Mouse (Mus musculus): ENCODE measurements at regions not wholly inside any gene's neighbourhood (a gene's known extent, or its start where the extent isn't known, plus 50 kb on each side); places are given as distances from the start of the nearest gene placed in this dataset.

GRCm38 (mm10) chr7:69572626-69573394, 793.7 kb downstream of the Nr2f2 start:
- peak; percentile 91 for ATAC-seq
- Histone ChIP-seq H3K9me3 (ENCODE audit: control insufficient read depth, low read length) (no peaks in the 10 kb centered on the region), H3K27me3 (replicated peaks; ENCODE audit: control insufficient read depth, insufficient read depth, low read length) (0 out of 2 replicates have a peak, but pooled peaks cover 9% of the 10 kb centered on the region), H3K9ac (replicated peaks; ENCODE audit: low read depth, low read length) (no peak overlapping the region), H3K4me2 (ENCODE audit: low read length) (no peak overlapping the region), H3K4me3 (replicated peaks; ENCODE audit: low read length) (no peak overlapping the region), H3K36me3 (ENCODE audit: control insufficient read depth, insufficient read depth) (no peaks in the 10 kb centered on the region), H3K4me1 (replicated peaks; ENCODE audit: control insufficient read depth, insufficient read depth, low read length) (no peaks in the 10 kb centered on the region; the same call in 1 of the 2 replicates), H3K27ac (ENCODE audit: low read length) (peak overlapping the region; percentile 25; the same call in 1 of the 2 replicates)
- 11% methylated on average over 7 of the region's 7 CpGs for WGBS

- Histone ChIP-seq H3K4me3 (replicated peaks; ENCODE audit: low read length) (no peak overlapping the region), H3K9me3 (ENCODE audit: control insufficient read depth, low read length) (no peaks in the 10 kb centered on the region), H3K36me3 (ENCODE audit: control insufficient read depth, insufficient read depth) (no peaks in the 10 kb centered on the region), H3K9ac (replicated peaks; ENCODE audit: low read depth, low read length) (no peak overlapping the region), H3K4me2 (ENCODE audit: low read length) (no peak overlapping the region), H3K27ac (ENCODE audit: low read length) (no peak overlapping the region), H3K27me3 (replicated peaks; ENCODE audit: control insufficient read depth, insufficient read depth, low read length) (no peaks in the 10 kb centered on the region), H3K4me1 (replicated peaks; ENCODE audit: control insufficient read depth, insufficient read depth, low read length) (no peaks in the 10 kb centered on the region)
- 40% methylated on average over 4 of the region's 4 CpGs for WGBS
- 0 out of 2 replicates have a peak, but pooled peaks have one; percentile 47 for ATAC-seq
These were observed 799.6 kb downstream of the Nr2f2 start for GRCm38 (mm10) chr7:69566949-69567348.

- 92% methylated on average over 2 of the region's 2 CpGs for WGBS
- H3K4me3 ChIP-seq (replicated peaks; ENCODE audit: low read length): no peak overlapping the region
- no peaks in the 10 kb centered on the region for H3K36me3 ChIP-seq (ENCODE audit: control insufficient read depth, insufficient read depth)
- no peaks in the 10 kb centered on the region for H3K4me1 ChIP-seq (replicated peaks; ENCODE audit: control insufficient read depth, insufficient read depth, low read length)
- no peak overlapping the region for H3K27ac ChIP-seq (ENCODE audit: low read length)
- H3K9ac ChIP-seq (replicated peaks; ENCODE audit: low read depth, low read length): no peak overlapping the region
- no peak overlapping the region for H3K4me2 ChIP-seq (ENCODE audit: low read length)
- no peak for ATAC-seq
- no peaks in the 10 kb centered on the region for H3K9me3 ChIP-seq (ENCODE audit: control insufficient read depth, low read length)
- H3K27me3 ChIP-seq (replicated peaks; ENCODE audit: control insufficient read depth, insufficient read depth, low read length): no peaks in the 10 kb centered on the region
These were observed 802.1 kb downstream of the Nr2f2 start for GRCm38 (mm10) chr7:69564432-69564831.

- H3K4me1 ChIP-seq (replicated peaks; ENCODE audit: control insufficient read depth, insufficient read depth, low read length): no peaks in the 10 kb centered on the region
- WGBS: 72% methylated on average over 8 of the region's 8 CpGs
These were observed 805.7 kb upstream of the Arrdc4 start for GRCm38 (mm10) chr7:69554776-69555175.

GRCm38 (mm10) chr7:69553981-69554380, 804.9 kb upstream of the Arrdc4 start:
- ATAC-seq: no peak
- H3K4me1 ChIP-seq (replicated peaks; ENCODE audit: control insufficient read depth, insufficient read depth, low read length): no peaks in the 10 kb centered on the region
- H3K4me3 ChIP-seq (replicated peaks; ENCODE audit: low read length): no peak overlapping the region
- H3K27me3 ChIP-seq (replicated peaks; ENCODE audit: control insufficient read depth, insufficient read depth, low read length): no peaks in the 10 kb centered on the region
- no peak overlapping the region for H3K27ac ChIP-seq (ENCODE audit: low read length)
- H3K9ac ChIP-seq (replicated peaks; ENCODE audit: low read depth, low read length): no peak overlapping the region
- H3K36me3 ChIP-seq (ENCODE audit: control insufficient read depth, insufficient read depth): no peaks in the 10 kb centered on the region
- H3K9me3 ChIP-seq (ENCODE audit: control insufficient read depth, low read length): no peaks in the 10 kb centered on the region; the same call in 1 of the 2 replicates
- H3K4me2 ChIP-seq (ENCODE audit: low read length): no peak overlapping the region
- WGBS: 74% methylated on average over 6 of the region's 6 CpGs

More at GRCm38 (mm10) chr7:69554776-69555175, 805.7 kb upstream of the Arrdc4 start:
- Histone ChIP-seq H3K9me3 (ENCODE audit: control insufficient read depth, low read length) (no peaks in the 10 kb centered on the region; the same call in 1 of the 2 replicates), H3K4me2 (ENCODE audit: low read length) (no peak overlapping the region), H3K27me3 (replicated peaks; ENCODE audit: control insufficient read depth, insufficient read depth, low read length) (no peaks in the 10 kb centered on the region), H3K9ac (replicated peaks; ENCODE audit: low read depth, low read length) (no peak overlapping the region), H3K27ac (ENCODE audit: low read length) (no peak overlapping the region), H3K4me3 (replicated peaks; ENCODE audit: low read length) (no peak overlapping the region), H3K36me3 (ENCODE audit: control insufficient read depth, insufficient read depth) (no peaks in the 10 kb centered on the region)
- no peak for ATAC-seq

GRCm38 (mm10) chr7:69536072-69536471, 787.0 kb upstream of the Arrdc4 start:
- 80% methylated on average over 1 of the region's 1 CpGs for WGBS
- no peak overlapping the region for H3K4me2 ChIP-seq (ENCODE audit: low read length)
- no peaks in the 10 kb centered on the region for H3K9me3 ChIP-seq (ENCODE audit: control insufficient read depth, low read length)
- no peak overlapping the region for H3K4me3 ChIP-seq (replicated peaks; ENCODE audit: low read length)
- H3K27ac ChIP-seq (ENCODE audit: low read length): no peak overlapping the region
- H3K27me3 ChIP-seq (replicated peaks; ENCODE audit: control insufficient read depth, insufficient read depth, low read length): no peaks in the 10 kb centered on the region
- H3K9ac ChIP-seq (replicated peaks; ENCODE audit: low read depth, low read length): no peak overlapping the region
- no peaks in the 10 kb centered on the region for H3K4me1 ChIP-seq (replicated peaks; ENCODE audit: control insufficient read depth, insufficient read depth, low read length)
- ATAC-seq: no peak
- H3K36me3 ChIP-seq (ENCODE audit: control insufficient read depth, insufficient read depth): no peaks in the 10 kb centered on the region

GRCm38 (mm10) chr7:69513966-69514365, 764.9 kb upstream of the Arrdc4 start:
- Histone ChIP-seq H3K36me3 (ENCODE audit: control insufficient read depth, insufficient read depth) (no peaks in the 10 kb centered on the region), H3K4me2 (ENCODE audit: low read length) (no peak overlapping the region), H3K4me1 (replicated peaks; ENCODE audit: control insufficient read depth, insufficient read depth, low read length) (no peaks in the 10 kb centered on the region), H3K9me3 (ENCODE audit: control insufficient read depth, low read length) (no peaks in the 10 kb centered on the region), H3K4me3 (replicated peaks; ENCODE audit: low read length) (no peak overlapping the region), H3K9ac (replicated peaks; ENCODE audit: low read depth, low read length) (no peak overlapping the region), H3K27me3 (replicated peaks; ENCODE audit: control insufficient read depth, insufficient read depth, low read length) (no peaks in the 10 kb centered on the region), H3K27ac (ENCODE audit: low read length) (no peak overlapping the region)
- ATAC-seq: no peak
- WGBS: 87% methylated on average over 2 of the region's 2 CpGs

GRCm38 (mm10) chr7:69510389-69510788, 761.3 kb upstream of the Arrdc4 start:
- 46% methylated on average over 8 of the region's 8 CpGs for WGBS
- Histone ChIP-seq H3K9me3 (ENCODE audit: control insufficient read depth, low read length) (no peaks in the 10 kb centered on the region), H3K27ac (ENCODE audit: low read length) (no peak overlapping the region), H3K4me1 (replicated peaks; ENCODE audit: control insufficient read depth, insufficient read depth, low read length) (no peaks in the 10 kb centered on the region), H3K4me2 (ENCODE audit: low read length) (peak overlapping the region; percentile 31), H3K9ac (replicated peaks; ENCODE audit: low read depth, low read length) (no peak overlapping the region), H3K4me3 (replicated peaks; ENCODE audit: low read length) (peak overlapping the region; percentile 20; the same call in 1 of the 2 replicates), H3K36me3 (ENCODE audit: control insufficient read depth, insufficient read depth) (no peaks in the 10 kb centered on the region), H3K27me3 (replicated peaks; ENCODE audit: control insufficient read depth, insufficient read depth, low read length) (no peaks in the 10 kb centered on the region)
- ATAC-seq: no peak

GRCm38 (mm10) chr7:69493062-69493930, 744.3 kb upstream of the Arrdc4 start:
- peaks cover 2% of the 10 kb centered on the region; the same call in 1 of the 2 replicates for H3K27me3 ChIP-seq (replicated peaks; ENCODE audit: control insufficient read depth, insufficient read depth, low read length)
- 52% methylated on average over 18 of the region's 18 CpGs for WGBS
- peaks cover 4% of the 10 kb centered on the region; the same call in 1 of the 2 replicates for H3K4me1 ChIP-seq (replicated peaks; ENCODE audit: control insufficient read depth, insufficient read depth, low read length)
- H3K9ac ChIP-seq (replicated peaks; ENCODE audit: low read depth, low read length): 0 out of 2 replicates have a peak overlapping the region, but pooled peaks have one; percentile 17
- H3K9me3 ChIP-seq (ENCODE audit: control insufficient read depth, low read length): no peaks in the 10 kb centered on the region
- no peak for ATAC-seq
- no peaks in the 10 kb centered on the region for H3K36me3 ChIP-seq (ENCODE audit: control insufficient read depth, insufficient read depth)
- peak overlapping the region; percentile 18; the same call in 1 of the 2 replicates for H3K4me2 ChIP-seq (ENCODE audit: low read length)
- H3K27ac ChIP-seq (ENCODE audit: low read length): peak overlapping the region; percentile 23; the same call in 1 of the 2 replicates
- no peak overlapping the region for H3K4me3 ChIP-seq (replicated peaks; ENCODE audit: low read length)
